Mouse (Mus musculus) lung, embryonic 16.5 days (tissue): ENCODE data around the gene Gjb4. TPM values are rescaled to one million over a fixed set of nuclear protein-coding genes. Genes with fewer than 3 reads are reported as not detected.
A peak's percentile ranks its signal among the peaks of the same experiment; 100 is the strongest.

Experiments used
- ATAC-seq: fragments of 200-750 bp; cut with Nextera tagmentation; 2 replicates; pipeline ENCODE4 v1.8.0; 2017; ENCODE audit warnings: low read depth, mild to moderate bottlenecking, moderate library complexity
- H3K27ac ChIP-seq: fragments of 300-500 bp; sonication (generic); 2 replicates; pipeline ENCODE4 v1.5.1; 2014; ENCODE audit warnings: mild to moderate bottlenecking, control low read depth, low read length
- H3K27me3 ChIP-seq: fragments of 300-500 bp; sonication (generic); 2 replicates; pipeline ENCODE4 v1.6.1; 2014; ENCODE audit warnings: low read depth, low read length, mixed read lengths; ENCODE audit not compliant: control insufficient read depth, insufficient read depth
- H3K36me3 ChIP-seq: fragments of 300-500 bp; sonication (generic); 2 replicates; pipeline ENCODE4 v1.6.1; 2014; ENCODE audit warnings: low read length; ENCODE audit not compliant: control insufficient read depth, insufficient read depth
- H3K4me1 ChIP-seq: fragments of 300-500 bp; sonication (generic); replicated peaks from 2 replicates; pipeline ENCODE4 v1.6.1; 2014; ENCODE audit warnings: low read length, mixed read lengths; ENCODE audit not compliant: control insufficient read depth, insufficient read depth
- H3K4me2 ChIP-seq: fragments of 300-500 bp; sonication (generic); 2 replicates; pipeline ENCODE4 v1.6.1; 2014; ENCODE audit warnings: low read depth, low read length, control low read depth
- H3K4me3 ChIP-seq: fragments of 300-500 bp; sonication (generic); 2 replicates; pipeline ENCODE4 v1.5.1; 2014; ENCODE audit warnings: mild to moderate bottlenecking, low read length, control low read depth
- H3K9ac ChIP-seq: fragments of 300-500 bp; sonication (generic); 2 replicates; pipeline ENCODE4 v1.6.1; 2014; ENCODE audit warnings: low read length, control low read depth
- H3K9me3 ChIP-seq: fragments of 300-500 bp; sonication (generic); 2 replicates; pipeline ENCODE4 v1.6.1; 2016; ENCODE audit warnings: low read length; ENCODE audit not compliant: control insufficient read depth
- WGBS: fragments of 180-500 bp; shearing (Covaris S2); extraction: QIAGEN DNeasy Blood & Tissue Kit; methylation state at CpG from one replicate; pipeline ENCODE4 v1.1.7; 2014; 5-methylcytosine and 5-hydroxymethylcytosine counted together
- polyA plus RNA-seq: library from polyadenylated mRNA; unstranded; fragments of >200 nt; fragmentation: Nextera tagmentation; extraction: Ambion mirVana; gene quantifications from 2 replicates; pipeline ENCODE4 v1.2.1, GENCODE M21; 2015

The Gjb4 gene
- polyA plus RNA-seq, 1 experiment from 2014 or later = 0.20 TPM

GRCm38 (mm10) chr4:127354506-127355485 lies 915 bp upstream of the Gjb4 start:
- ATAC-seq = no peak
- 25% methylated on average over 15 of the region's 15 CpGs for WGBS
- H3K27me3 ChIP-seq = no peaks in the 10 kb centered on the region
- H3K4me1 ChIP-seq = peaks cover 8% of the 10 kb centered on the region
- no peak overlapping the region for H3K9ac ChIP-seq
- no peaks in the 10 kb centered on the region for H3K9me3 ChIP-seq
- no peak overlapping the region for H3K27ac ChIP-seq
- H3K36me3 ChIP-seq = no peaks in the 10 kb centered on the region
- H3K4me3 ChIP-seq = no peak overlapping the region
- H3K4me2 ChIP-seq = no peak overlapping the region

- no peak overlapping the region for H3K4me2 ChIP-seq
- no peak for ATAC-seq
- no peaks in the 10 kb centered on the region for H3K27me3 ChIP-seq
- H3K4me3 ChIP-seq = no peak overlapping the region
- H3K9me3 ChIP-seq = no peaks in the 10 kb centered on the region
- 35% methylated on average over 1 of the region's 1 CpGs for WGBS
- no peak overlapping the region for H3K27ac ChIP-seq
- H3K9ac ChIP-seq = no peak overlapping the region
- no peaks in the 10 kb centered on the region for H3K36me3 ChIP-seq
- peaks cover 8% of the 10 kb centered on the region for H3K4me1 ChIP-seq
These were observed 1.3 kb downstream of the Gjb4 start for GRCm38 (mm10) chr4:127352594-127352993.

GRCm38 (mm10) chr4:127349560-127350300 lies 4.2 kb downstream of the Gjb4 start:
- no peak overlapping the region for H3K4me2 ChIP-seq
- no peaks in the 10 kb centered on the region for H3K27me3 ChIP-seq
- no peaks in the 10 kb centered on the region for H3K36me3 ChIP-seq
- whole genome bisulfite sequencing = 40% methylated on average over 4 of the region's 4 CpGs
- no peak overlapping the region for H3K27ac ChIP-seq
- H3K9me3 ChIP-seq = no peaks in the 10 kb centered on the region
- H3K4me3 ChIP-seq = no peak overlapping the region
- no peak for ATAC-seq
- H3K4me1 ChIP-seq = peaks cover 8% of the 10 kb centered on the region
- no peak overlapping the region for H3K9ac ChIP-seq

GRCm38 (mm10) chr4:127345000-127345399 lies 8.9 kb downstream of the Gjb4 start:
- H3K4me3 ChIP-seq = no peak overlapping the region
- H3K4me2 ChIP-seq = no peak overlapping the region
- 56% methylated on average over 5 of the region's 5 CpGs for WGBS
- H3K9ac ChIP-seq = no peak overlapping the region
- H3K9me3 ChIP-seq = no peaks in the 10 kb centered on the region
- no peak for ATAC-seq
- no peaks in the 10 kb centered on the region; the same call in 1 of the 2 replicates for H3K27me3 ChIP-seq
- H3K36me3 ChIP-seq = no peaks in the 10 kb centered on the region
- H3K27ac ChIP-seq = no peak overlapping the region
- H3K4me1 ChIP-seq = no peaks in the 10 kb centered on the region

GRCm38 (mm10) chr4:127341372-127341771 lies 12.5 kb downstream of the Gjb4 start:
- Histone ChIP-seq H3K9me3 (no peaks in the 10 kb centered on the region), H3K27me3 (no peaks in the 10 kb centered on the region; the same call in 1 of the 2 replicates), H3K4me2 (no peak overlapping the region), H3K9ac (no peak overlapping the region), H3K27ac (no peak overlapping the region), H3K4me1 (no peaks in the 10 kb centered on the region), H3K4me3 (no peak overlapping the region), H3K36me3 (no peaks in the 10 kb centered on the region)
- 42% methylated on average over 6 of the region's 6 CpGs for WGBS
- ATAC-seq = no peak

- no peak overlapping the region for H3K4me2 ChIP-seq
- no peak overlapping the region for H3K27ac ChIP-seq
- H3K4me3 ChIP-seq = no peak overlapping the region
- H3K9ac ChIP-seq = no peak overlapping the region
- WGBS = 78% methylated on average over 5 of the region's 5 CpGs
- H3K36me3 ChIP-seq = no peaks in the 10 kb centered on the region
- H3K9me3 ChIP-seq = no peaks in the 10 kb centered on the region
- peaks cover 2% of the 10 kb centered on the region for H3K27me3 ChIP-seq
- ATAC-seq = no peak
- H3K4me1 ChIP-seq = no peaks in the 10 kb centered on the region
These were observed 16.2 kb downstream of the Gjb4 start for GRCm38 (mm10) chr4:127337668-127338067.

GRCm38 (mm10) chr4:127334870-127335504 lies 18.9 kb downstream of the Gjb4 start:
- WGBS = 28% methylated on average over 5 of the region's 5 CpGs
- H3K4me3 ChIP-seq = no peak overlapping the region
- no peaks in the 10 kb centered on the region for H3K36me3 ChIP-seq
- peaks cover 2% of the 10 kb centered on the region; the same call in 1 of the 2 replicates for H3K4me1 ChIP-seq
- H3K4me2 ChIP-seq = no peak overlapping the region
- peak; percentile 81 for ATAC-seq
- H3K27me3 ChIP-seq = peaks cover 27% of the 10 kb centered on the region
- H3K9me3 ChIP-seq = no peaks in the 10 kb centered on the region
- no peak overlapping the region for H3K27ac ChIP-seq
- no peak overlapping the region for H3K9ac ChIP-seq

- Histone ChIP-seq H3K4me3 (no peak overlapping the region), H3K9me3 (no peaks in the 10 kb centered on the region), H3K36me3 (no peaks in the 10 kb centered on the region), H3K4me1 (peaks cover 2% of the 10 kb centered on the region; the same call in 1 of the 2 replicates), H3K27me3 (peaks cover 38% of the 10 kb centered on the region), H3K4me2 (no peak overlapping the region), H3K9ac (no peak overlapping the region), H3K27ac (no peak overlapping the region)
- WGBS = 32% methylated on average over 13 of the region's 13 CpGs
- no peak for ATAC-seq
These were observed 22.7 kb downstream of the Gjb4 start for GRCm38 (mm10) chr4:127331171-127331570.
